Mouse (Mus musculus) inflammation-experienced regulatory T-cells, adult 16 weeks (primary cell): ENCODE measurements around the gene Ccdc107. TPM values are rescaled to one million over a fixed set of nuclear protein-coding genes. Genes with fewer than 3 reads are reported as not detected.

ENCODE experiments used
- polyA plus RNA-seq: library from polyadenylated mRNA; unstranded; fragments of 100-300 nt; shearing (Covaris generic); gene quantifications from one replicate; pipeline ENCODE4 v1.2.1, GENCODE M21; 2017

The Ccdc107 gene
- 96.1 TPM for polyA plus RNA-seq

DNA sequence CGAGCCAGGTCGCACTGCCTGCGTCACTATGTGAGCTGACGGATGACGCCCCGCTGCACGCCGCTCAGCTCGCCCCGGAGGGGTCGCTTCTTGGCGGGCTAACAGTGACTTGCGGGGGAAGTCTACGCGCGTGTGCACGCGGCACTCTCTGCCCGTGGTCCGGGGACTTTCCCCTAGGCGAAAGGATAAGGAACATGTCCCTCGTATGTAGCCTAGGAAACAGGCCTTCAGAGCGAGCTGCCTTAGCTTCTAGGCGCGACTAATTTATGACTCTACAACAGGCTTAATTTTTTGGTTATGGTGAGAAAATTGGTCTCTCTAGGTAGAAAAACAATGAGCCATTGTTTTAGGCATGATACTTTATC is at the start of gene Ccdc107:
TSS of gene Ccdc107 (plus strand) at position 80 of the 365 bp plus-strand sequence.

GRCm38 (mm10) chr4:43454041-43454836 is 38.5 kb upstream of the Ccdc107 start, which contains the start of gene Cd72:
TSS of gene Cd72 (minus strand) at chr4:43454628.

DNA sequence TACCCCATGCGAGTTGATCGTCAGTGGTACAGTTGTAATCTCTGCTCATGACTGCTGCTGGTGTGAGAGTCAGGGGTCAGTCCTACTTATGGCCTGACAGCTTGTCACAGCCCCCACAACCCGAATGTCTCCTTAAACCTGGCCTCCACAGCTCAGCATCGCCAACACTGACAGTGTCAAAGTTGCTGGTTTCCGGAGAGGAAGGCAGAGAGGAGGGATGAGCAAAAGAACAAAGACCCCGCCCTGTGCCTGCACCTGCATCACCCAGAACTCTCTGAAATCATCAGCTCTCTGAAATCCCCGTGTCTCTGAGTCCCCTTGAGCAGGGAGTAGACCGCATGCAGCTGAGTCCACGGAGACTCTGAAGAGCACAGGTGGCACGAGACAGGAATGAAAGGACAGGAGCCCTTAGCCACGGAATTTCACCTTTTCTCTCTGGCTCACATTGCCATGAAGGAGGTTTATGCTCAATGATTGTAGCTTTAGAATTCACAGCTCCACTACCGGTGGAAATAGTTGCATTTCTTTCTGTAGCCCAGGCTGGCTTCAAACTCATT is 9.1 kb upstream of the Ccdc107 start, which contains the start of gene Sit1:
TSS of gene Sit1 (minus strand) at position 200 of the 557 bp plus-strand sequence.

DNA sequence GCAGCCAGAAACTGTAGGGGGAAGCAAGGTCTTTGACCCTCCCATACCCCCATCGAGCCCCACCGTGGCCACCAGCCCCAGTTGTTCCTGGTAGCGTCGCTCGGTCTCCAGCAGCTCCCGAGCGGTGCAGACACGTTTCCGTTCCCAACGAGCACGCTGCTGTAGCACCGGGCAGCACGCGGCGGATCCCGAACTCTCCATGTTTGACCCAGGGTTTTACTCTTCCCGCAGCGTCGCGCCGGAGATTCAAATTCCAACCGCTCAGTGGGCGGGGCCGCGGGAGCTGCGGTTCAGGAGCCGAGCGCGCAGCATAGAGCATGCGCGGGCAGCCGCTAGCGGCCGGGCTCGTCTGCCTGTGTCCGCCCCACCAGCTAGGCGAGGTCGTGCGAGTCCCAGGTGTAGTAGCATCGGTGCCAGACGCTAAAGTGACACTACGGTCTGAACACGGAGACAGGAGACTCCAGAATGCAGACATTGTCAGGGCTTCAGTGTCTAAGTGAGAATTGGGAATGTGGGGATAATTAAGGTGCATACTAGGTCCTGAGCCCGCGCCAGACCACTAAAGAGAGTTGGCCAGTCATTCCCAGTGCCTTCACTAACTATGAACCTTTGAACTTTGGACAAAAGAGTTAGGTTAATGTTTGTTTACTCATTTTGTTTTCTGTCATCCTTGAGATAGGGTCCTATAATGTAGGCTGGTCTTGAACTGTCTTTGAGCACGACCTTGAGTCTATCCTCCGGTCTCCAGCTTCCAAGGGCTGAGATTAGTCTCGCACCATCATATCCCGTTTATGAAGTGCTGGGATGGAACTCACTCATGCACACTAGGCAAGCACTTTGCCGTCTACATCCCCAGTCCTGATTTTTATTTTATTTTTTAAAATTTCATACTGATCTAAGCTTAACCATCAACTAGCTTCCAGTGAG is 7.0 kb downstream of the Ccdc107 start, which contains the start of gene Arhgef39:
TSS of gene Arhgef39 (minus strand) at position 289 of the 927 bp plus-strand sequence.

GRCm38 (mm10) chr4:43506536-43507185 is 14.0 kb downstream of the Ccdc107 start, which contains the start of gene Car9:
TSS of gene Car9 (plus strand) at chr4:43506966.

Other genes with a start within 250 kb of the Ccdc107 start
- gene Atp8b5, start 225.7 kb upstream of the Ccdc107 start, polyA plus RNA-seq = not detected
- gene Rusc2, start 110.9 kb upstream of the Ccdc107 start, polyA plus RNA-seq = 0.22 TPM
- not detected for gene Fam166b, start 63.8 kb upstream of the Ccdc107 start, polyA plus RNA-seq
- gene Tesk1, start 51.0 kb upstream of the Ccdc107 start, polyA plus RNA-seq = 0.61 TPM
- gene Cd72, start 38.3 kb upstream of the Ccdc107 start, polyA plus RNA-seq = 85.9 TPM
- gene Sit1, start 9.2 kb upstream of the Ccdc107 start, polyA plus RNA-seq = 156 TPM
- gene Arhgef39, start 6.8 kb downstream of the Ccdc107 start, polyA plus RNA-seq = 6.2 TPM
- 1.0 TPM for gene Car9, start 14.1 kb downstream of the Ccdc107 start, polyA plus RNA-seq
- not detected for gene Tpm2, start 30.9 kb downstream of the Ccdc107 start, polyA plus RNA-seq
- gene Creb3, start 69.4 kb downstream of the Ccdc107 start, polyA plus RNA-seq = 96.5 TPM
- 397 TPM for gene Tln1, start 69.8 kb downstream of the Ccdc107 start, polyA plus RNA-seq
- 21.7 TPM for gene Rgp1, start 85.8 kb downstream of the Ccdc107 start, polyA plus RNA-seq
- 35.9 TPM for gene Gba2, start 86.0 kb downstream of the Ccdc107 start, polyA plus RNA-seq
- 3.5 TPM for gene Msmp, start 91.6 kb downstream of the Ccdc107 start, polyA plus RNA-seq
- not detected for gene Npr2, start 139.0 kb downstream of the Ccdc107 start, polyA plus RNA-seq
- 0.50 TPM for gene Spag8, start 160.7 kb downstream of the Ccdc107 start, polyA plus RNA-seq
- gene Hint2, start 163.6 kb downstream of the Ccdc107 start, polyA plus RNA-seq = 79.8 TPM
- gene Tmem8b, start 176.1 kb downstream of the Ccdc107 start, polyA plus RNA-seq = 0.89 TPM
- gene Fam221b, start 176.2 kb downstream of the Ccdc107 start, polyA plus RNA-seq = 1.2 TPM
- gene Olfr70, start 207.9 kb downstream of the Ccdc107 start, polyA plus RNA-seq = not detected
- not detected for gene Olfr71, start 217.4 kb downstream of the Ccdc107 start, polyA plus RNA-seq
- gene Hrct1, start 234.3 kb downstream of the Ccdc107 start, polyA plus RNA-seq = not detected
- not detected for gene Spaar, start 237.1 kb downstream of the Ccdc107 start, polyA plus RNA-seq